Mouse (Mus musculus) fat pad, adult 2 months (tissue): ENCODE results near the gene Dpp8.
"Not testable (repeated sequence)": the region's sequence is repeated elsewhere in the genome, so short reads cannot be mapped to it uniquely, and the experiment has no call there.

Experiments
- DNase-seq: peaks from one replicate; pipeline ENCODE4 v3.0.0-alpha.2; 2011; ENCODE audit warnings: low read depth, low spot score; ENCODE audit errors: extremely low read depth

The Dpp8 gene

DNA sequence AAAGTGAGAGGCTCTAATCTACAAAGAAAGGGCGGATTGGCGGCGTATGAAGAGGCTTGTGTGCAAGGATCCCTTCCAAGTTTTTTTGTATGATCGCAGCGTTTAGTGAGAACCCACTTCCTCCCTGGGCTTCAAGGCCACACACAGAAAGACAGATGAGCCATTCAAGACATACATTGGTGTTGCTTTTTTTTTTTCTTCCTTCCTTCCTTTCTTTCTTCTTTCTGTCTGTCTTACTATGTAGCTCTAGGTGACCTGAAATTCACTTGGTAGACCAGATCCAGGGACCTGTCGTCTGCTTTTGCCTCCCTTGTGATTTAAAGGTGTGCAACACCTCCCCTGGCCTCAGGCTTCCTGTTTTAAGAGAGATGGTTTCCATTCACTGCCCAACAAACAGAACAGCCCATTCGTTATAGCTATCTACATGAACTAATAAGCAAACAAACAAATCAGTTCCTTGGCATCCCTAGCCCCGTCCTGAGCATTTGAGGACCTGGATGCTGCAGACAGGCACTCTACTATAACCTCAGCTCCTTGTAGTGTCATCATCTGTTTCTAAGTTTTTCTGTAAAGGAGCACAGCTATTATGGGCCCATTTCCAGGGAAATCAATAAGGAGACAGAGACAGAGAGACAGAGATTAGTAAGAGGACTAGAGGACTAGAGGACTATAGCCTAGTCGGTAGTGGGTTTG lies 10.2 kb upstream of the Dpp8 start:
- DNase-seq, result no peak

DNA sequence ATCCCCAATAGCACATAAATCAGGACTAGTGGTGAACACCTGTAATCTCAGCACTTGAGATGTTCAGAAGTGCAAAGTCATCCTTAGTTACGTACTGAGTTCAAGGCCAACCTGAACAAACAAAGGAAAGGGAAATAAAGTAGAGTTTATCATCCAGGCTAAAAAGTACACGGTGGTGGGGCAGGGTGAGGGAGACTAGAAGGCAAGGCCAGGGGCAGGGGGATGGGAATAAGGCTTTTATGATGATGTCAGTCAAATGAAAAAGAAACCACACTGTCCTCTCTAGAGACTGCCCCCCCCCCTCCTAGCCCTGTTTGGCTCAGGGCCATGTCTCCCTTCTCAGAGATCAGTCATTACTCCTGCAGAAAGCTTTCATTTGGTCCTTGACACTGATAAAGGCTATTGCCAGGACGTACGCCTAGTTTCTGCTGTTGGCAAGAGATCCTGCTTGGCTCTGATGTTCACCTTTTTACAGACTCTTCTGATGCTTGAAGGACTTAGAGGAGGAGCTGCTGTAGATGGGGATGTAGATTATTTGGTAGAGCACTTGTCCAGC lies 9.6 kb upstream of the Dpp8 start:
- DNase-seq, result no peak

DNA sequence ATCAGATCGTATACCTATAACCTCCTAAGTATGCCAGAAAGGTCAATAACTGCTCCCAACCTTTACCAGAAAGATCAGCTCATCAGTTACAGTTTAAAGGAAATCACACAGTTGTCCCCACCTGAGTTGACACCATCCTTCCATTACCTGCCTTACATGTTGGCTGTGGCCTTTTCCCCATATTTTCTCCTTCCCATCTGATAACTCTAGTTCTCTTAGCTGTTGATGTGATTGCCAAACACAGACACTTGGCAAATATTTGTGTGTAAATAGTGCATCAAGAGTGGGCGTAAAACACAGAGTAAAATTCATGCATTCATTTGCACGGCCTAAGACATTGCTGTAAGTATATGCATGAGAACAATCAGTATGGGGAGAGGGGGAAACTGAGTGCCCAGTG lies 8.8 kb upstream of the Dpp8 start:
- DNase-seq, result no peak

DNA sequence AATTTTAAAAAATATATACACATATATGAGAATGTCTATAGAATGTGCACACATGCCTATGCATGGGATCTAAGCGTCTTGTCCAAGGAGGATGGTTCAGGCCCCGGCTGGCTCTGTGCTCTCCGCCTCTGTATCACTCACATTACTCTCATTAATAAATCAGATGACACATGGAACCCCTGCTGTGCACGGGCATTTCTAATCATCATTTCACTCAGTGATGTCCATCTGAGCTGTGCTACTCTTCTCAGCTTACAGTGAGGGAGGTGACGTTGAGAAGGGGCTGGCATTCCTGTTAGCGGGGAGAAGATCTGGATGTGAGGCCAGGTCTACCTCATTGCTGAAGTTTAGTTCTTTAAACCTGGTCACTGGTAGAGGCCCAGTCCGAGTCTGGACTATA lies 5.0 kb upstream of the Dpp8 start:
- DNase-seq, result no peak

DNA sequence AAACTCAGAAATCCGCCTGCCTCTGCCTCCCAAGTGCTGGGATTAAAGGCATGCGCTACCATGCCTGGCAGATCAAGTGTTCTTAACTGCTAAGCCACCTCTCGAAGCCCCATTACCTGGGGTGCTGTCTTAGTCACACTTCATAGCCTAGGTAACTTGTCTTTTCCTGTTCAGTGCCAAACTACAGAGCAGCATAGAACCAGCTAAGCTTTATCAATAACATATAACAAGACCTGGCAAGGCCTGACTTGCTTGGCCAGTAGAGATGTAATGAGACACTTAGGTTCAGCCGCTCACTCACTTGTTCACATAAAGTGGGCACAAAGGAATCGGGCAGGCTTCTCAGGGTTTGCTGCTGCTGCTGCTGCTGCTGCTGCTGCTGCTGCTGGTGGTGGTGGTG lies 3.9 kb upstream of the Dpp8 start:
- DNase-seq, result peak; percentile 80

DNA sequence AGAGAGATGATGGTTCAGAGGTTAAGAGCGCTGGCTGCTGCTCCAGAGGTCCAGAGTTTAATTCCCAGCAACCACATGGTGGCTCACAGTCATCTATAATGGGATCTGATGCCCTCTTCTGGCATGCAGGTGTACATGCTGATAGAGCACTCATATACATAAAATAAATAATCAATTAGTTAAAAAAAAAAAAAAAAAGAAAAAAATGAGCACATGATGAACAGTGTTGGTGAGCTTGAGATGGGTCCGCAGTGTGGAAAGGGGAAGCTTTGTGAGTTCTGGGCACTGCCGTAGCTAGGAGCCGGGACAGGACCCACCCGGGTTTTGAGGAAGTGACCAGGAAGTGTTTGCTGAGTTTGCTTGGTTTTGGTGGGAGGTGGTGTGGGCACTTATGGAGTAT lies 859 bp upstream of the Dpp8 start:
- not testable (repeated sequence) for DNase-seq

DNA sequence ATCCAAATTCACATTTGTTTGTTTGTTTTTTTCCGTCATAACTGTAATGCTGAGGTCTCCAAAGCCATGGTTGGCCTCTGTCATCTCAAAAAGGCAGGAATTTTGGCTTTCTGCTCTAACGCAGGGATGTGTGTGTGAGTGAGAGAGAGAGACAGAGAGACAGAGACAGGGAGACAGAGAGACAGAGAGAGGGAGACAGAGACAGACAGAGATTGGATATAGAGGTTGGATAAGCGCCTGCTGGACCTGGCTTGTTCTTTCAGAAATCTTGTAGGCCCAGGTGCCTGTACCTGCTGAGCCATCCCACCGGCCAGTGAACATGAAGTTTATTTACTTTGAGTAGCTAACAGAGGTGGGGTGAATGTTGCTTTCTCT lies 333 bp upstream of the Dpp8 start:
- DNase-seq, result no peak

DNA sequence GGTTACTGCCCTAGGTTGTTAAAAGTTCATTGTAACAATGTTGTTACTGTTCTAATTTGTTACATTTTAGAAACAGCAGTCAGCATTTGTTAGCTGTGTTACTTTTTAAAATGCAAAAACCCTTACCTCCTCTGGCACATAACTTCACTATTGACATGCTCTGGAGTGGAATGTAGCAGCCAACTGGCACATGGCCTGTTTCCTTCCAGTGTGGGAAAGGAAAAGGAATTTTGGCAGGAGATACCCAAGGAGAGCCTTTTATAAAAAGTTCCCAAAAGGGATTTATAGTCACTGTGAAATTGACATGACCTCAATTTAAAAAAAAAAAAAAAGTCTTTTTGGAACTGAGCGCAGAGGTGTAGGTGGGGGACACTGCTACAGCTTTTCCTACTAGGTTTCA lies 4.2 kb downstream of the Dpp8 start:
- no peak for DNase-seq

DNA sequence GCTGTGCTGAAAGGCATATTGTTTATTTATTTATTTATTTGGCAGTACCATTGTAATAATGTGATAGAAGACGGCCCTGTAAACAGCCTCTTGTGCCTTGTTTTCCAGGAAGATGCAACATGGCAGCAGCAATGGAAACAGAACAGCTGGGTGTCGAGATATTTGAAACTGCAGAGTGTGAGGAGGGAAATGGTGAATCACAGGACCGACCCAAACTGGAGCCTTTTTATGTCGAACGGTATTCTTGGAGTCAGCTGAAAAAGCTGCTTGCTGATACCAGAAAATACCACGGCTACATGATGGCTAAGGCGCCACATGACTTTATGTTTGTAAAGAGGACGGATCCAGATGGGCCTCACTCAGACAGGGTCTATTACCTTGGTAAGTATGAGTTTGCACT lies 4.6 kb downstream of the Dpp8 start:
- no peak for DNase-seq

DNA sequence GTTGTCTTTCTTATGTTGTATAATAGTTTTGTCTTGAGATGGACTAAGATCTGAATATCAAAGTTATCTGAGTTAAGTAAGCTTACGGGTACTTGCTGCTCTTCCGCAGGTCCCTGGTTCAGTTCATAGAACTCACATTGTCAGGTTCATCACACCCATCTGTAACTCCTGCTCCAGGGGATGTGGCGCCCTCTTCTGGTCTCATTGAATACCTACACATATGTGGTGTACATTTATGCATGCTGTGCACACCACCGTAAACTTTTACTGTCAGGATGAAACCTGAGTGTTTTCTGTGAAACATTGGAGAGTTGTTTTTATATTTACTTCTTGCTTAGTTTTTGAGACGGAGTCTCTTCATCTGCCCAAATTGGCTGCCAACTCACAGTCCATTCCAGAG lies 9.2 kb downstream of the Dpp8 start:
- no peak for DNase-seq

DNA sequence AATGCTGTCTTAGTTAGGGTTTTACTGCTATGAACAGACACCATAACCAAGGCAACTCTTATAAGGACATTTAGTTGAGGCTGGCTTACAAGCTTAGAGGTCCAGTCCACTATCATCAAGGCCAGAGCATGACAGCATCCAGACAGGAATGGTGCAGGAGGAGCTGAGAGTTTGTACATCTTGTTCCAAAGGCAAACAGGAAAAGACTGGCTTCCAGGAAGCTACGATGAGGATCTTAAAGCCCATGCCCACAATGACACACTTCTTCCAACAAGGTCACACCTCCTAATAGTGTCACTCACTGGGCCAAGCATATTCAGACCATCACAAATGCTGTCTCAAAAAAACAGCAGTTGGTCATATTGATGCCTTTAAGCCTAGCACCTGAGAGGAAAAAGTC lies 14.8 kb downstream of the Dpp8 start:
- no peak for DNase-seq

DNA sequence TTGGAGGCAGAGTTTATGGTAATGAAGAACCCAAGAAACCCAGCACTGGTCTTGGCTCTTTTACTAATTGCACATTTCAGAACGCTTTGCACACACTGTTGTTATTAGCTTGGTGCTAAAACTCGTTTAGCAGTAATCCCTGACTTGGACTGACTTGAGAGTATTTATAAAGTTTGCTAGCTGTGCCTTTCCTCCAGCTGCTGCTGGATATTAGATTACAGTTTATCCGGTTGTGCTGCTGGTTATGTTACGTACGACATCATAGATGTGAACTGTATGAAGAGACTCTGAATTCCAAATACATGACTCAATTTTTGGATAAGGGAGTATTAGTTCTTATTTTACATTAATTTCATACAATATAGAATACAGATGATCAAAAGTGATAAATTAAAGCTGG lies 17.2 kb downstream of the Dpp8 start:
- DNase-seq, result no peak

DNA sequence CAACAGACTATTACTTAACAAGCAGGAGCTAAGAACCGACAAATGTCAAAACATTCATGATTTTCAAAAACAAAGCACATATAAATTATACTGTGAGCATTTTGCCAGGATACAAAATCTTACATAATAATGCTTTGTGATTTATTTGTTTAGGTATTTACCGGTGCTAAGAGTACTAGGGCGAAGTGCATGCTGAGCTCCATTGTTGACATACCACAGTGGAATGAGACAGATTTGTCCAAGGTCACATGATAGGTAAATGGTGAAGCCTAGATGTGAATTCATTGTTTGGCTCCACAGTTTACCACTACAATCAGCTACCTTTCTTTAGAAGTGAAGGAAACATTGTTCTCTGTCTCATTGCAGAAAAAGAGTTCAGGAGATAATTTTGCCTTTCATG lies 18.8 kb downstream of the Dpp8 start:
- DNase-seq, result no peak

DNA sequence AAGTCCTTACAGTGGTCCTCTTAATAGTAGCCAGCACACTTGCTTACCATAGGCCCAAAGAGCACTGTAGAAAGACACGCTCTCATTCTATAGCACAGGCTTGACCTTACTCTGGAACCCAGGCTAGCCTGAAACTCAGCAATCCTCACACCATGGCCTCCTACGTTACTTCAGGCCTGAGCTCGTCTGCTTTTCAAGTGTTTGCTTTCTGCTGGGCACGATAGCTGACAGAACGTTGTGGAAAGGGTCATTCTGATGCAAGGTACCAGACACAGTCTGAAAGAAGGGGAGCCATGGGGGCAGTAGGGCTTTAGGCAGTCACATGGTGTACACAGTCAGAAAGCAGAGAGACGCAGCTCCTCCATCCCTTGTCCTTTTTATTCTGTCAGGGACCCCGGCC lies 32.0 kb downstream of the Dpp8 start:
- DNase-seq, result no peak

DNA sequence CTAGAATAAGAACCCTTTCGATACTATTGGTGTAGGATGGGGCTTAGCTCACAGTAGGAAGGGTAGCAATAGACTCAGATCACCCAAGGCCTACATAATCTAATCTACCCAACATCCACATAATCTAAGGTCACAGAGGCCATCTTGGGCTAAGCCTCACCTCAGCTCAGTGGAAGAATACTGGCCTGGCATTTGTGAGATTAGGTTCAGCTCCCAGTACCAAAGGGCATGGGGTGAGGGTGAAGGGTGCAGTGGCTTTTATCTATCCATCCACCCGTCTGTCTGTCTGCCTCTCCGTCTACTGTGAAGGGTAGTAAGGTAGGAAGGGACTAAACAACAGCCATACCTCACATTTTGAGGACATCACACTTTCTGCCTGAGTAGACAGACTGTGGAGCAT lies 38.4 kb downstream of the Dpp8 start:
- no peak for DNase-seq

DNA sequence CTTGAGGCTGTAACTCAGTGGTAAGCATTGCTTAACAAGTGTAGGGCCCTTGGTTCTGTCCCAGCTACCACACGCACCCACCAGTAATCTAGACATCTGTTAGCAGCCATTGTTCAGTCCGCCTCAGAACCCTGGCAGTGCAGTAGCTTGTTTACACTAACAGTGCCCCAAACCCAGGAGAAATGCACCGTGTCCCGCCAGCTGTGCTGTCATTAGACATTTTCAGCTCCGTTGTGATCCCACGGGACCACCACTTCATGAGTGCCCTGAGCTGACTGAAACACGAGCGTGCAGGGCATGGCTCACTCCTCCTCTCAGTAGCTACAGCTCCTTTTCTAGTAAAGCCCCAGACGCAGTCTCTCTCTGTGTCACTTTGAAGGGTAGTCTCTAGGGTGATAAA lies 41.3 kb downstream of the Dpp8 start:
- no peak for DNase-seq

DNA sequence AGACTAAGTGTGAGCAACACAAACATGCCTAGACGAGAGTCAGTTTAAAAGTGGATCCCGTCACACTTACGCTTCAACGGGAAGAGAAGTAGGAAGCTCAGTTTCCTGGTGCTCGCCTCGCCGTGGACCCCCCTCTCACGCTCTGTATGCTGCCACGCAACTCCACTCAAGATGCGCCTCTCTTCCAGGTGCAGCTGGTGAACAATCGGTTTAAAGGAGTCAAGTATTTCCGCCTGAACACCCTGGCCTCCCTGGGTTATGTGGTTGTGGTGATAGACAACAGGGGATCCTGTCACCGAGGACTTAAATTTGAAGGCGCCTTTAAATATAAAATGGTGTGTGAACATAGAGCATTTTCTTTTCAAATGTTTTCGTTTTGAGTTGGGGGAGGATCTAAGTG lies 42.0 kb downstream of the Dpp8 start:
- no peak for DNase-seq

DNA sequence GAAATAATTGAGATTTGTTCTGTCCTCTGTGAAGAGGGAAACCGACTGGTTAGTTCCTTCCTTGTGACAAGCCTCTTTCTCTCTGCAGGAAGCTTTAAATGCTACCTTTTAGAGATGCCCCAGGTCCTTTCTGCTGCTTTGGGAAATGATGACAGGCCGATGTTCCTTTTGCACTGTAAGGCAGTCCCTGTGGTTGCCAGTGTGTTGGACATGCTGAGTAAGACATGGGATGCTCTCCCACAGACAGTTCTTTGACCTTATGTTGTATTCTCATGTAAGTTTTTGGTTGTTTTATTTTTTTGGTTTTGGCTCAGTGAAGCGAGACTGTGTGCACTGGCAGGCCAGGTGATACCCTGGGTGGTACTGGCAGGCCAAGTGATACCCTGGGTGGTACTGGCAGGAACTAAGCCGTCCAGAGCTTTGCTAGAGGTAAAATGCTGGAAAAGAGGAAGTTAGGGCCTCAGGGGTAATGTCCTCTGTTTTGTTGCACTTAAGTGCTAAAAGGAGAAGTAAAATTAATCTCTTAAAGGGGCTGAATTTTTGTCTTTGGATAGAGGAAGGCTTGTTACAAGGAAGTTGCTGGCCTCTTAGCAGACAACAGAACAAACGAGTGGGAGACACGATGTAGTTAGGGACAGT lies 42.8 kb downstream of the Dpp8 start:
- no peak for DNase-seq

DNA sequence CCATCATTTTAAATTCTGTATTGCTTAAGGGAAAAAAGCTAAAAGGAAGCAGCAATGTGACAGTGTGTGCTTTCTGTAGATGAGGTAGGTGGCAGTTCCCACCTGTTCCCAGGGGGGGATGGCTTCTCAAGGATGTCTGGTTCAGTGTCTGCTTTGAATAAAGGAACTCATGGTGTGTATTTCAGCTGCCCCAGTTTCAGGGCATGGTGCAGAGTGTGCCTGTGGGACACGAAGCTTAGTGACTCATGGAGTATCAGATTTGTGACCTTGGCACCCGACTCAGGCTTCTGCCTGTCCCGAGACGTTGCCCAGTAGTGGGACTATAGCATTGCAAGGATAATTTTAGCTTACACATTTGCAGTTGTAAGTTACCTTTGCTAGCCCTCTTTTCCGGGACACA lies 45.3 kb downstream of the Dpp8 start:
- DNase-seq, result no peak

DNA sequence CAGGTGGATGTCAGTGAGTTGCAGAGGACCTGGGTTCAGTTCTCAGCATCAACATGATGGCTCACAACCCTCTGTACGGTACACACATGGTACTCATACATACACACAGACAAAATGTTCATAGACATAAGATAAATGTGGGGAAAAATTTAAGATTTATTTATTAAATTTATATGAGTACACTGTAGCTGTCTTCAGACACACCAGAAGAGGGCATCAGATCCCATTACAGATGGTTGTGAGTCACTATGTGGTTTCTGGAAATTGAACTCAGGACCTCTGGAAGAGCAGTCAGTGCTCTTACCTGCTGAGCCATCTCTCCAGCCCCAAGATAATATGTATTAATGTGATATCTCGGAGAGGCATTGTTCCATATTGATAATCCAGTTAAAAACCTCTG lies 47.9 kb downstream of the Dpp8 start:
- DNase-seq, result not testable (repeated sequence)

DNA sequence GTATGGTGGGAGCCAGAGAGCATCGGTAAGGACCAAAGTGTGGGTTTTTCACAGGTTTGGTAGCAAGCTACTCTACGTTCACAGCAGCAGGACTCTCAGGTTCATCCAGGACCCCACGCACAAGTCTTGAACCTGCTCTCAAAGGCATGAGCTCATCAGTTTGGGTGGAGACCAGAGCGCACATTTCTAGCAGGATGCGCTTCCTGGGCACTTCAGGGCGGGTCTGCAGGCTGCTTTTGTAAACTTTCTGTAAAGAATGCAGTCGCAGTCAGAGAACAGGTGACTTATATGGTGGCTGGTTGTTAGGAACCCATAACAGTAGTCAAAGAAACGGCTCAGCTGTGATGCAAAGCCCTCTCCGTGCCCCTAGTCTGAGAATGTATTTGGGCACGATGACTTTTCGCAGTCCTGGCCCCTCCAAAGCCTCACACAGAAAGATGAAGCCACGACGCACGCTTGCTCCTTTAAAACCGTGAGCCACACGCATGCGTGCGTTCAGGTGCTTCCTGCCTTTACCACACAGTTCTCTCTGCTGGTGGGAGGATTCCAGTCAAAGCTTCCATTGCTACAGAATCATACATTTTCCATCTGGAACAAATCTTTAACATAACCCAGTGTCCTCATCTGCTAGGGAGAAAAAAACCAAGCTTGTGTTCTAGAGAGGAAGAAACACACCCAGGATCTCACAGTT lies 51.0 kb downstream of the Dpp8 start:
- DNase-seq, result no peak

DNA sequence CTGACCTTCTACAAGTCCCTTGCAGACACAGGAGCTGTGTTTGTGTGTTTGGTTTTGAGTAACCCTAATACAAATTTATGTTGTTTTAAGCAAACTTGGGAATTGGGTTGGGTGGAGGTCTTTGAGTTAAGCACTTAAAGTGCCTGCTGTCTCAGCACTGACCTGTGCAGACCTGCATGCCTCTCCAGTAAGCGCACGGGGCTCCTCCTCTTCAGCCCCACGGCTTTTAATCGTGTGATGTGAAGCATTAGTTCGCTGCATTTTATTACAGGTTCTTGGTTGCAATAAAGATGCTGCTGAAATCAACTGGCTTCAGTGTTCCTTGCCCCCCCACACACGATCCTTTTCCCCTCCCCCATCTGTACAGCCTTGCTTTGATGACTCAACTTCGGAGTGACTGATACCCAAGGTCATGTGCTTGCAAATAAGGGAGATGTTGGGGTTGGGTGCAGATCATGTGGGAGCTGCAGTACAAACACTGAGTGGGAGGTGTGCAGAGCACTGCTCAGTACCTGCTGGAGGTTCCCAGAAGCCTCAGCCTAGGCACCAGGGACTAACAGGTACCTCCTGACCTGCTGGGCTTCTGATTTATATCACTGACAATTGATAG lies 52.1 kb downstream of the Dpp8 start:
- no peak for DNase-seq
